Mouse (Mus musculus) lung, adult 2 months (tissue): ENCODE measurements at regions not wholly inside any gene's neighbourhood (a gene's known extent, or its start where the extent isn't known, plus 50 kb on each side); places are given as distances from the start of the nearest gene placed in this dataset.

ENCODE experiments used
- CTCF ChIP-seq: fragments of 200-500 bp; IDR thresholded peaks from 2 replicates; pipeline ENCODE4 v1.5.1; 2011; ENCODE audit warnings: mild to moderate bottlenecking, low read length, control low read depth; ENCODE audit not compliant: insufficient read depth
- POLR2A ChIP-seq: fragments of 200-500 bp; IDR thresholded peaks from 2 replicates; pipeline ENCODE4 v1.6.1; 2011; ENCODE audit warnings: low read depth, mild to moderate bottlenecking, control low read depth, low read length, borderline replicate concordance; ENCODE audit errors: extremely low read depth

DNA sequence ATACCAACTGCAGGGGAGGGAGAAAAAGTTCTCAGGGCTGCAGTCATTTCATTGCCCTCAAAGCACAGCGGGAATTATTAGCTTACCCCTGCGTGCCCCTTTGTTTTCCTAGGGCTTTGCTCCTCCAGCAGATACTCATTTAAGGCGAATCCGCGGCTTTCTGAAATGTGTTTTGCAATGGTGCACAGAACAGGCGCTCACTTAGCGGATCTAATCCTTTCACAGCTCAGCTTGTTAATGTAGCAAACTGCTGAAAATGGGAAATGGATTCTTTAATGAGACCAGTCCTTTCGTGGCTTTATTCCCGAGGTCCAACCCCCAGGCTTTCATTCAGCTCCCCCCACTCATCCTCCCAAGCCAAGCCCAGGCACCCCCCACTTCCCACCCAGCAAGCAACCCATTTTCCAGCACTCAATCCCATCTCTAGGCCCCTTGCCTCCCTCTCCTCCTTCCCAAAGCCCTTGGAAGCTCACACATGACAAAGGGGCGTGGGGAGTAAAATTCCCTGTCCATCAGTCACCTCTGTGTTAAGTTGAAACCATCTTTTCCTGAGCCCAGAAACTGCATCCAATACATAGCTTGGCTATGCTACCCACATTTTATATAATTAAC, 77.1 kb downstream of the Nkx2-1 start:
- TF ChIP-seq POLR2A (no peak), CTCF (no peak)
